Mouse (Mus musculus) gastrocnemius, postnatal 25 days (tissue): ENCODE measurements around the gene Bcl2a1d. TPM values are rescaled to one million over a fixed set of nuclear protein-coding genes. Genes with fewer than 3 reads are reported as not detected.
"Not testable (repeated sequence)": the region's sequence is repeated elsewhere in the genome, so short reads cannot be mapped to it uniquely, and the experiment has no call there.

ENCODE experiments used
- DNase-seq: peaks from one replicate; pipeline ENCODE4 v3.0.0; 2022
- long read RNA-seq, 2 experiments: library from polyadenylated mRNA; stranded (forward); transcript quantifications; one replicate each; pipeline ENCODE4 v2.0.0; 2021
- total RNA-seq, 2 experiments: library from RNA; stranded (reverse); gene quantifications; 1 replicate in 1 of 2; 2 replicates in 1 of 2; pipeline ENCODE4 v1.2.3; 2021

The Bcl2a1d gene
- total RNA-seq, result not detected
- long read RNA-seq, experiment 1, result 0 reads
- long read RNA-seq, experiment 2, result 0 reads

GRCm38 (mm10) chr9:88731728-88732127 is at the start of gene Bcl2a1d:
Gene Bcl2a1d (minus strand): TSS chr9:88731914.
- DNase-seq, result not testable (repeated sequence)

- not testable (repeated sequence) for DNase-seq
These were observed 38.5 kb upstream of the Bcl2a1d start for GRCm38 (mm10) chr9:88770239-88770638.

GRCm38 (mm10) chr9:88769470-88769869 is 37.8 kb upstream of the Bcl2a1d start:
- DNase-seq, result not testable (repeated sequence)

DNA sequence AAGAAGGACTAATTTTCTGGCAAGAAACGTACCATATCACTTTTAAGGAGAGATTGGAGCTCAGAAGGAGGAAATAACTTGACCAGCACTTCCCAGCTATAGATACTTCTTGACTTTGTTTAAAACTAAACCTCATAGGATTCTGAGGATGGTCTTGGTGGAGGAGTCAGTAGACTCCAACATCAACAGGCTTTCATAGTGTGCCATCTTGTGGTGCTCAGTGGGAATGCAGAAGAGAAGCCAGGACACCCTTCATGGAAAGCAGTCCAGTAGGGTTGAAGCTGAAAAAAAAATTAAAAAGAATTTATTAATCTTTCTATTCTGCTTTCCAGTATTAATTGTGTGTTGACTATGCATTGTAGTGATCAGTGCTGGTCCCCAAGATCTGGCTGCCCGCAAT is 15.0 kb upstream of the Bcl2a1d start:
- not testable (repeated sequence) for DNase-seq

GRCm38 (mm10) chr9:88746046-88746445 is 14.3 kb upstream of the Bcl2a1d start:
- DNase-seq, result not testable (repeated sequence)

DNA sequence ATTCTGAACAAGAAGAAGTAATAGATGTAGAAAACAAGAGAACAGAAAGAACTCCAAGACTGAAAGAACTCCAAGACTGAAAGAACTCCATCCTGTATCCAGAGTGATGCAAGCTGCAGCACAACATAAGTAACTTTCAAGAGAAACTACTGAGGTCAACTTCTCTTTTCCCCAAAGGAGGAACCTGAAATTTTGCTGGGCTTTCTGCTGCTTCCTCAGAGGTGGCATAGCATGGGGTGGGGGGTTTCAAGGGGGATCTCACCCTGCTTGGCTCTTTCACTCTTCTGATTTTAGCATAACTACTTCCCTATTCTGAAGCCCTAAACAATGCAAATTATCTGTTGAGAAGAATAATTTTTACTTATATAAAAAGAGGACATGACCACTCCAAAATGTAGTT is 3.6 kb upstream of the Bcl2a1d start:
- not testable (repeated sequence) for DNase-seq

- DNase-seq, result not testable (repeated sequence)
These were observed 1.5 kb upstream of the Bcl2a1d start for GRCm38 (mm10) chr9:88733182-88733581.

GRCm38 (mm10) chr9:88732334-88732733 is 620 bp upstream of the Bcl2a1d start:
- DNase-seq, result not testable (repeated sequence)

DNA sequence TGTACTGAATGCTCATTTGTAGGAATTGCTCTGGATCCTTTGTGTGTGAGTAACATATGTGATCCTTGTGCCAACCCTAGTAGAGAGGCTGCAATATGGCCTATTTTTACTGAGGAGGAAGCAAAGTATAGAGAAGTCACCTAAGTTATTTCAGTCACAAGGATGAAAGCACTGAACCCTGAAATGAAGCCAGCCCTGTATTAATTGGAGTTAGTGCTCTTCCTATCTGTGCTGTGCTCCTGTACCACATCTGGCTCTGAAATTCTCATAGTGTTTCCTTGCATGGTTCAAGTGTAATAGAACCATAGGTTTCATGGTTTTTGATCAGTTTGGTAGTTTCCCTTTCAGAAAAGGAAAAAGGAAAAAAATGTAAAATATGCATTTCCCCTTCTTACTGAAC is 3.4 kb downstream of the Bcl2a1d start:
- not testable (repeated sequence) for DNase-seq

GRCm38 (mm10) chr9:88721628-88722027 is 10.1 kb downstream of the Bcl2a1d start:
- not testable (repeated sequence) for DNase-seq

DNA sequence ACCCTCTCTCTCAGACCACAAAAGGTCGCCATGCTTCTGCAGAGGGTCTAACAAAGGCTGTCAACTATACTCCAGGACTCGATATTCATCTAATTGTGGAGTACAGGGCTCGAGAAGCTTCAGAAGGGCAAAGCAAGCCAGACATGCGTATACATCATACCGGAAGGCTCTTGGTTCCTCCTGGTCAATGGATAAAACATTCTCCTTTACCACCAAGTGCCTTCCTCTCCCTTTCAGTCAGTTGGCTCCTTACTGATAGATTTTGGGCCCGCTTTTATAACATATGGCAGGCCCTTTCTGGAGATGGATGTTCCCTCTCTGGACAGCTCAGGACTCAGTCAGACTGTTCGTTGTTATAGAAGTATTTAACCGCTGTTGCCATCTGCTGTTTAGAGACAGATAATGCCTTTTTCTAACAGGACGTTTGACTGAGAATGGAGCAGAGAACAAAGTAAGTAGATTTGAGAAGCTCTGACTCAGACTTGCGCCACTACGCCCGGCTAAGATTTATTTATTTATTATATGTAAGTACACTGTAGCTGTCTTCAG is 11.7 kb downstream of the Bcl2a1d start, which contains the start of gene Mthfsl:
Gene Mthfsl (minus strand): TSS at position 308 of the 549 bp plus-strand sequence.
- not testable (repeated sequence) for DNase-seq

DNA sequence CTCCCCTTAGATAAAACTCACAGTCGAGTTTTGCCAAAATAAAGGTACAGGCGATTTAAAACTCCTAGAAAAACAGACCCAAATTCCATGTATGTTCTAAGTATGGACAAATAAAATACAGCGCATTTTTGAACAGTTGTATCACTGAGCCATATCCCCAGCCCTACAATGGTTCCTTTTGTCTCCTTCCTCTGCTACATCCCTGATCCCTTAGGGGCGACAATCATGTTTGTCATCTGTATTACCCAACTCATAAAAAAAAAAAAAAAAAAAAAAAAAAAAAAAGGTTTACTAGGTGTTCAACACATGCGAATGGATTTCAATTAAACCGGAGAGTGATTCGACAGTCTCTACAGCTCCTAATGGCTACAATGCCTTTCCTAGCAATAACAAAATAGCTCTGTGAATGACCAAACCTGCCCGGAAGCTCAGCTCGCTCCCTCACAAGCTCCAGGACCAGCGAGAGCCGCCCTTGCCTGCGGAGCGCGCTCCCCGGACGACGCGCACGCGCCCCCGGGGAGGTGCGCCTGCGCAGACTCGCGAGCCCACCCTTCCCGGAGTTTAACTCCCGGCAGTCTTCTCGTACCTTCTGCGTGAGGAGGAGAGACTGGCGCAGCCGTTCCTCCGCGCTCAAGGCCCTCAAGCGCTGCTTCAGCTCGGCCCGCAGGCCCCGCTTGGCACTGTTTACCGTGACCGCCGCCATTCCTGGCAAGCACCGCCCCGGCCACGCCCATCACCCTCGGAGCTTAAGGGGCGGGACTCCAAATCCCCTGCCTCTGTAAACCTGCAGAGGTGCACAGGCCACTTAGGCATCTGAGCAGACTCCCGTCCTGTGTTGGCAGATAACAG is 12.4 kb downstream of the Bcl2a1d start:
- DNase-seq, result not testable (repeated sequence)

DNA sequence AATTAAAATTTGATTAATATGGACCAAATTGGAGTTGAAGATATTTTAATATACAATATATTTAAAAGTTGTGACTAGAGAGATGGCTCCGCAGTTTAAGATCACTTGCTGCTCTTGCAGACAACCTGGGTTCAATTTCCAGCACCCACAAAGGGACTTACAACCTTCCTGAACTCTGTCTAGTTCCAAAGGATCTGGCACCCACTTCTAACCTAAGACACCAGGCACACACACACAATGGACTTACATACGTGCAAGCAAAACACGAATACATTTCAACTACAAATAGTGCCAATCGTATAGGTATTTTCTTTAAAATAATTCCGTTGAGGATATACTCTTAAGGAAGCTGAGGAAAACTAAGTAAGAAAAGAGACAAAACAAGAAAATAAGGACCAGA is 13.1 kb downstream of the Bcl2a1d start:
- DNase-seq, result not testable (repeated sequence)

- not testable (repeated sequence) for DNase-seq
These were observed 13.6 kb downstream of the Bcl2a1d start for GRCm38 (mm10) chr9:88718140-88718539.

DNA sequence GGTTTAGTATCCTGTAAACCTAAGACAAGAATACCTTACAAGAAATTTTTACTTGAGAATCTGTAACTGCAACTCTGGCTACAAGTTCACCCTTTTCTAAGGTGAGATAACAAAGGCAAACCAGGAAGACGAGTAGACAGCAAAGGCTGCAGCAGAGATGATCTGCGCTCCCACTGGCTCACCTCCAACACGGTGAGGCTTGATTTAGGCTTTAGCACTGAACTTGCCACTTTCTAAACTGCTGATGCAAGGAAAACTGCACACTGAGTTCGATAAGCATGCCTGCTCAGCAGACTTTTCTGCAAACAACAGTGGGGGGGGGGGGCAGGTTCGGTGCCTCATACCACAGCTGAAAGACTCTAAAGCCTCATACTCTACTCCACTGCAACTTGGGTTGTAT is 17.2 kb downstream of the Bcl2a1d start:
- not testable (repeated sequence) for DNase-seq

DNA sequence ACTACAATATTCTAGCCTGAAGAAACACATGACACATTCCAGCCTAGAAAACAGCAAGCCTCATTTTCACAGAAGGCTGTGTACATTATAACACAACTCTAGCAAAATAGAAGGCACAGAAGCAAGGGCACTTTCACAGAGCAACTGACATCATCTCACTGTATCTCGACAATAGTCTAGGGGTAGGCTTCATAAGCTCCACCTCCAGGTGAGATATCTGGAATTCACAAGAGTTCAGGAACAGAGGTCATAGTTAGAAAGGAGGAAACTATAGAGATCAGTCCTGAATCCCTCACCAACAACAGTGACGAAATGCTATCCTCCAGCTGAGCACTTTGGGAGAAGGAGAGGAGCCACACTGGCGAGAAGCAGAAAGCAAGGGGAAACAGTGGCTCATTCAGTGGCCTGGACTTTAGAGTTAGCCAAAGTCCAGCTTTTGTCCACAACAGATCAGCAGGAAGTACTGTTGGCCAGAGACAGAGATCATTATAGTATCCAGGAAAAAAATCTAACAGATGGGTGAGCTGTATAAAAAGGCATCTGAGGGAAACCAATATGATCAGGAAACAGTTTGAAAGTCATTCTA is 19.5 kb downstream of the Bcl2a1d start:
- DNase-seq, result not testable (repeated sequence)

DNA sequence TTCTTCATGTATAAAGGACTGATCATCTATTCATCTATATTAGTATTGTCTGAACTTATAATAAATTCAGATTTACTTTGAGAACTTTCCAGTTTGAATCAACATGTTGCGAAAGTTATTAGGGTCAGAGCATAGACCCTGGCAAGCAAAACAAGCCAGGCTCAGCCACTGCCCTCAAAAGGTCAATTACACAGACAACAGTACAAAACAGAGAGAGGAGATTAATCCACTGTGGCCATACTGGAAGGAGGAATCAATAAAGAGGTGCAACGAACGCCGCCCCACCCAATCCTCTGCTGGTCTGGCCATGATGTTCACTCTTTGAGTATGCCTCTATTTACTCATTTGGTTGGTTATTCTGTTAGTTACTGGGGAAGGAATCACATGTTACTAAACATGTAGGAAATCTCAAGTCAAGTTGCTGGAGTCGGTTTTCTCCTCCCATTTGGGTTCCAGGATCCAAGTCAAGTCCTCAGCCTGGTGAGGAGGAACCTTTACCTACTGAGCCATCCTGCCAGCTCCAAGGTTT is 20.7 kb downstream of the Bcl2a1d start:
- DNase-seq, result not testable (repeated sequence)

DNA sequence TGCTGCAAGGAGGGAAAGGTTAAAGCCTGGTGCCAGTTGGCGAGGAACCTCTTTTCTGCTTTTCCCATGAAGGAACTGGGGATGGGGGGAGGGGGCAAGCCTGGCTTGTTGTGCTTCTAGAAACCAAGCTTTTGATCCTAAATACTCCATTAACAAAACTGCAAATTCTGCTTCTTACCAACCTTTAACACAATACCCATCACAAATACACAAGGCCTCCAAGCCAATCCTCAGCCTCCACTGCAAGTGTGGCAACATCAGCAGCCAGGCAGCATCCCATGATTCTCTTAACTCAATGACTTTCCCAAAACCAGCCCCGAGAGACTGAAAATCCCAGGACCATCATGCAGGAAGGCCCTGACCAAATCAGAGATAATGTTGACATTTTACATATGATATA is 21.3 kb downstream of the Bcl2a1d start:
- DNase-seq, result not testable (repeated sequence)

GRCm38 (mm10) chr9:88709794-88710193 is 21.9 kb downstream of the Bcl2a1d start:
- not testable (repeated sequence) for DNase-seq

GRCm38 (mm10) chr9:88709304-88709703 is 22.4 kb downstream of the Bcl2a1d start:
- DNase-seq, result no peak

- DNase-seq, result no peak
These were observed 25.0 kb downstream of the Bcl2a1d start for GRCm38 (mm10) chr9:88706700-88707099.

- DNase-seq, result not testable (repeated sequence)
These were observed 26.6 kb downstream of the Bcl2a1d start for GRCm38 (mm10) chr9:88705157-88705556.

- DNase-seq, result not testable (repeated sequence)
These were observed 33.0 kb downstream of the Bcl2a1d start for GRCm38 (mm10) chr9:88698746-88699145.
